ENCODE assay signal across 15 mouse cellular contexts in genomic region chr5:130914606-130915005, GRCm38 (mm10).
"Had no signal": no experiment of that assay in that cellular context is flagged by ENCODE, and none has a peak within 500 bp of the region (broad histone marks: within the 10 kb centered on the region; RNA-seq: fewer than 3 reads in every experiment).

No protein-coding gene starts in this region.

- H3K4me2 ChIP-seq: liver, embryonic 12.5 days; lung, embryonic 14.5 days; midbrain, embryonic 11.5 days; neural tube, embryonic 15.5 days had no signal

- H3K9ac ChIP-seq: liver, embryonic 12.5 days; lung, embryonic 14.5 days; neural tube, embryonic 15.5 days had no signal

- H3K9me3 ChIP-seq: limb, embryonic 10.5 days; neural tube, embryonic 15.5 days had no signal

- H3K4me3 ChIP-seq: limb, embryonic 10.5 days; liver, embryonic 12.5 days; megakaryocyte, embryonic 14.5 days; myocyte; neural tube, embryonic 15.5 days had no signal

- H3K27me3 ChIP-seq: liver, embryonic 12.5 days; megakaryocyte, embryonic 14.5 days; neural tube, embryonic 15.5 days had no signal

- H3K36me3 ChIP-seq: limb, embryonic 10.5 days; liver, embryonic 12.5 days; neural tube, embryonic 15.5 days had no signal

- H3K27ac ChIP-seq: limb, embryonic 10.5 days; liver, embryonic 12.5 days; macrophage; neural tube, embryonic 15.5 days; stomach, postnatal 0 days had no signal

- ATAC-seq: liver, embryonic 12.5 days; midbrain, embryonic 16.5 days had no signal

- H3K4me1 ChIP-seq: limb, embryonic 10.5 days; liver, embryonic 12.5 days; megakaryocyte, embryonic 14.5 days had no signal

- DNase-seq: kidney, adult 8-10 months; kidney, postnatal 25 days; layer of hippocampus, adult 9-11 months; lung, embryonic 14.5 days; lung, postnatal 14 days; thymus, postnatal 14 days had no signal
